Mouse (Mus musculus) limb, embryonic 10.5 days (tissue): Measurements from ENCODE around the gene Adh6a. TPM values are rescaled to one million over a fixed set of nuclear protein-coding genes. Genes with fewer than 3 reads are reported as not detected.

Source experiments
- DNase-seq: peaks from one replicate; pipeline ENCODE4 v3.0.0-alpha.2; 2017; ENCODE audit warnings: low spot score
- H3K27ac ChIP-seq: fragments of 300-500 bp; sonication (generic); 2 replicates; pipeline ENCODE4 v1.5.1; 2016; ENCODE audit warnings: mild to moderate bottlenecking
- H3K27me3 ChIP-seq: fragments of 300-500 bp; sonication (generic); 2 replicates; pipeline ENCODE4 v1.6.1; 2016; ENCODE audit warnings: low read depth, mild to moderate bottlenecking; ENCODE audit not compliant: poor library complexity, severe bottlenecking
- H3K36me3 ChIP-seq: fragments of 300-500 bp; sonication (generic); 2 replicates; pipeline ENCODE4 v1.6.1; 2016; ENCODE audit warnings: mild to moderate bottlenecking, moderate library complexity
- H3K4me1 ChIP-seq: fragments of 300-500 bp; sonication (generic); 2 replicates; pipeline ENCODE4 v1.6.1; 2016
- H3K4me3 ChIP-seq: fragments of 300-500 bp; sonication (generic); 2 replicates; pipeline ENCODE4 v1.5.1; 2016; ENCODE audit warnings: mild to moderate bottlenecking, moderate library complexity
- H3K9me3 ChIP-seq: fragments of 300-500 bp; sonication (generic); replicated peaks from 2 replicates; pipeline ENCODE4 v1.6.1; 2016; ENCODE audit warnings: mild to moderate bottlenecking
- WGBS: fragments of 180-500 bp; shearing (Covaris S2); methylation state at CpG from one replicate; pipeline ENCODE4 v1.1.7; 2016; 5-methylcytosine and 5-hydroxymethylcytosine counted together
- polyA plus RNA-seq: library from polyadenylated mRNA; unstranded; fragments of >200 nt; fragmentation: Nextera tagmentation; extraction: Ambion mirVana; gene quantifications from 2 replicates; pipeline ENCODE4 v1.2.1, GENCODE M21; 2016

Adh6a gene
- not detected in 2 replicates for polyA plus RNA-seq

- Histone ChIP-seq H3K4me1 (no peaks in the 10 kb centered on the region), H3K27ac (no peak within 1 kb of the TSS), H3K9me3 (no peaks in the 10 kb centered on the region), H3K4me3 (no peak within 1 kb of the TSS), H3K27me3 (no peaks in the 10 kb centered on the region), H3K36me3 (no peaks in the 10 kb centered on the region)
- no peak for DNase-seq
- WGBS: 88% methylated on average over 5 of the region's 5 CpGs
Measured at GRCm38 (mm10) chr3:138312965-138313364, at the start of gene Adh6a. Gene Adh6a, plus strand, starts transcription at chr3:138313286.

GRCm38 (mm10) chr3:138264648-138265047 is 48.4 kb upstream of the Adh6a start:
- no peak overlapping the region for H3K4me3 ChIP-seq
- no peak overlapping the region for H3K27ac ChIP-seq
- H3K4me1 ChIP-seq: peaks cover 4% of the 10 kb centered on the region; the same call in 1 of the 2 replicates
- no peak for DNase-seq
- 81% methylated on average over 3 of the region's 3 CpGs for WGBS
- no peaks in the 10 kb centered on the region for H3K9me3 ChIP-seq
- no peaks in the 10 kb centered on the region for H3K27me3 ChIP-seq
- H3K36me3 ChIP-seq: no peaks in the 10 kb centered on the region

- H3K9me3 ChIP-seq: no peaks in the 10 kb centered on the region
- no peaks in the 10 kb centered on the region for H3K36me3 ChIP-seq
- no peaks in the 10 kb centered on the region for H3K27me3 ChIP-seq
- H3K27ac ChIP-seq: no peak overlapping the region
- DNase-seq: no peak
- H3K4me3 ChIP-seq: no peak overlapping the region
- peaks cover 3% of the 10 kb centered on the region; the same call in 1 of the 2 replicates for H3K4me1 ChIP-seq
- 0% methylated on average over 1 of the region's 1 CpGs for WGBS
Measured at GRCm38 (mm10) chr3:138270507-138270906, 42.6 kb upstream of the Adh6a start.

GRCm38 (mm10) chr3:138271297-138271696 is 41.8 kb upstream of the Adh6a start:
- DNase-seq: no peak
- WGBS: 54% methylated on average over 2 of the region's 2 CpGs
- Histone ChIP-seq H3K4me1 (peaks cover 3% of the 10 kb centered on the region; the same call in 1 of the 2 replicates), H3K36me3 (no peaks in the 10 kb centered on the region), H3K27me3 (no peaks in the 10 kb centered on the region), H3K27ac (no peak overlapping the region), H3K9me3 (no peaks in the 10 kb centered on the region), H3K4me3 (no peak overlapping the region)

GRCm38 (mm10) chr3:138273080-138273479 is 40.0 kb upstream of the Adh6a start:
- H3K9me3 ChIP-seq: no peaks in the 10 kb centered on the region
- no peaks in the 10 kb centered on the region for H3K36me3 ChIP-seq
- H3K4me1 ChIP-seq: peaks cover 9% of the 10 kb centered on the region
- no peak for DNase-seq
- H3K4me3 ChIP-seq: no peak overlapping the region
- no peak overlapping the region for H3K27ac ChIP-seq
- whole genome bisulfite sequencing: 89% methylated on average over 7 of the region's 7 CpGs
- H3K27me3 ChIP-seq: no peaks in the 10 kb centered on the region

- H3K4me1 ChIP-seq: peaks cover 9% of the 10 kb centered on the region
- no peak overlapping the region for H3K27ac ChIP-seq
- H3K9me3 ChIP-seq: no peaks in the 10 kb centered on the region
- no peak overlapping the region for H3K4me3 ChIP-seq
- no peak for DNase-seq
- no peaks in the 10 kb centered on the region for H3K36me3 ChIP-seq
- no peaks in the 10 kb centered on the region for H3K27me3 ChIP-seq
- 73% methylated on average over 3 of the region's 3 CpGs for WGBS
Measured at GRCm38 (mm10) chr3:138275100-138275499, 38.0 kb upstream of the Adh6a start.

GRCm38 (mm10) chr3:138282556-138282955 is 30.5 kb upstream of the Adh6a start:
- no peaks in the 10 kb centered on the region for H3K9me3 ChIP-seq
- no peak overlapping the region for H3K27ac ChIP-seq
- no peaks in the 10 kb centered on the region for H3K36me3 ChIP-seq
- peaks cover under 1% of the 10 kb centered on the region; the same call in 1 of the 2 replicates for H3K4me1 ChIP-seq
- no peak overlapping the region for H3K4me3 ChIP-seq
- H3K27me3 ChIP-seq: no peaks in the 10 kb centered on the region
- no peak for DNase-seq
- WGBS: 95% methylated on average over 9 of the region's 9 CpGs

GRCm38 (mm10) chr3:138283831-138284230 is 29.3 kb upstream of the Adh6a start:
- WGBS: 94% methylated on average over 1 of the region's 1 CpGs
- H3K9me3 ChIP-seq: no peaks in the 10 kb centered on the region
- no peak for DNase-seq
- no peaks in the 10 kb centered on the region for H3K36me3 ChIP-seq
- H3K4me3 ChIP-seq: no peak overlapping the region
- H3K27me3 ChIP-seq: no peaks in the 10 kb centered on the region
- no peaks in the 10 kb centered on the region for H3K4me1 ChIP-seq
- no peak overlapping the region for H3K27ac ChIP-seq

GRCm38 (mm10) chr3:138285986-138286385 is 27.1 kb upstream of the Adh6a start:
- no peaks in the 10 kb centered on the region for H3K27me3 ChIP-seq
- no peaks in the 10 kb centered on the region for H3K36me3 ChIP-seq
- no peaks in the 10 kb centered on the region for H3K4me1 ChIP-seq
- 94% methylated on average over 7 of the region's 7 CpGs for WGBS
- no peaks in the 10 kb centered on the region for H3K9me3 ChIP-seq
- DNase-seq: no peak
- no peak overlapping the region for H3K4me3 ChIP-seq
- H3K27ac ChIP-seq: no peak overlapping the region

GRCm38 (mm10) chr3:138287686-138288085 is 25.4 kb upstream of the Adh6a start:
- no peak overlapping the region for H3K4me3 ChIP-seq
- WGBS: 91% methylated on average over 4 of the region's 4 CpGs
- no peaks in the 10 kb centered on the region for H3K4me1 ChIP-seq
- no peaks in the 10 kb centered on the region for H3K9me3 ChIP-seq
- no peaks in the 10 kb centered on the region for H3K27me3 ChIP-seq
- DNase-seq: no peak
- no peaks in the 10 kb centered on the region for H3K36me3 ChIP-seq
- no peak overlapping the region for H3K27ac ChIP-seq

GRCm38 (mm10) chr3:138290672-138291071 is 22.4 kb upstream of the Adh6a start:
- Histone ChIP-seq H3K4me1 (no peaks in the 10 kb centered on the region), H3K27me3 (no peaks in the 10 kb centered on the region)

GRCm38 (mm10) chr3:138291529-138292117 is 21.5 kb upstream of the Adh6a start:
- Histone ChIP-seq H3K9me3 (no peaks in the 10 kb centered on the region), H3K4me3 (no peak overlapping the region), H3K4me1 (no peaks in the 10 kb centered on the region), H3K36me3 (no peaks in the 10 kb centered on the region), H3K27ac (no peak overlapping the region), H3K27me3 (no peaks in the 10 kb centered on the region)
- 98% methylated on average over 4 of the region's 4 CpGs for WGBS
- DNase-seq: no peak

More at GRCm38 (mm10) chr3:138290672-138291071, 22.4 kb upstream of the Adh6a start:
- DNase-seq: no peak
- no peak overlapping the region for H3K4me3 ChIP-seq
- whole genome bisulfite sequencing: 79% methylated on average over 2 of the region's 2 CpGs
- no peaks in the 10 kb centered on the region for H3K36me3 ChIP-seq
- no peak overlapping the region for H3K27ac ChIP-seq
- H3K9me3 ChIP-seq: no peaks in the 10 kb centered on the region

- 87% methylated on average over 7 of the region's 7 CpGs for WGBS
- no peak overlapping the region for H3K27ac ChIP-seq
- no peaks in the 10 kb centered on the region for H3K4me1 ChIP-seq
- H3K36me3 ChIP-seq: no peaks in the 10 kb centered on the region
- no peak overlapping the region for H3K4me3 ChIP-seq
- H3K27me3 ChIP-seq: no peaks in the 10 kb centered on the region
- H3K9me3 ChIP-seq: no peaks in the 10 kb centered on the region; the same call in 1 of the 2 replicates
- DNase-seq: no peak
Measured at GRCm38 (mm10) chr3:138293298-138293895, 19.7 kb upstream of the Adh6a start.
